Mouse (Mus musculus) myocyte (in vitro differentiated cells): ENCODE data around the gene Anxa4.

Experiments used
- E2F4 ChIP-seq: IDR thresholded peaks from one replicate; pipeline ENCODE4 v1.6.1; 2011; ENCODE audit warnings: mild to moderate bottlenecking, control low read depth, moderate library complexity; ENCODE audit not compliant: insufficient read depth
- MAX ChIP-seq: IDR thresholded peaks from one replicate; pipeline ENCODE4 v1.6.1; 2011; ENCODE audit warnings: low read depth, mild to moderate bottlenecking, control low read depth
- MYOD1 ChIP-seq, 3 experiments: IDR thresholded peaks; one replicate each; pipeline ENCODE4 v1.6.1; 2011; ENCODE audit warnings: control low read depth in 2 of 3, low read depth in 2 of 3, mild to moderate bottlenecking in 2 of 3, moderate library complexity in 1 of 3; ENCODE audit not compliant: insufficient read length in 2 of 3, control insufficient read depth in 1 of 3
- MYOG ChIP-seq, 3 experiments: IDR thresholded peaks; one replicate each; pipeline ENCODE4 v1.6.1; 2011; ENCODE audit warnings: control low read depth in 2 of 3, low read depth in 2 of 3, mild to moderate bottlenecking in 2 of 3; ENCODE audit not compliant: insufficient read length in 2 of 3, control insufficient read depth in 1 of 3, insufficient read depth in 1 of 3
- POLR2A ChIP-seq: IDR thresholded peaks from one replicate; pipeline ENCODE4 v1.6.1; 2011; ENCODE audit warnings: low read depth, mild to moderate bottlenecking, control low read depth, moderate library complexity; ENCODE audit not compliant: insufficient read length
- POLR2AphosphoS2 ChIP-seq: IDR thresholded peaks from one replicate; pipeline ENCODE4 v1.6.1; 2011; ENCODE audit warnings: low read depth, control low read depth; ENCODE audit not compliant: insufficient read length
- SRF ChIP-seq: IDR thresholded peaks from one replicate; pipeline ENCODE4 v1.6.1; 2011; ENCODE audit warnings: low read depth; ENCODE audit not compliant: control insufficient read depth, insufficient read length
- TCF12 ChIP-seq: IDR thresholded peaks from one replicate; pipeline ENCODE4 v1.6.1; 2011; ENCODE audit warnings: mild to moderate bottlenecking, control low read depth; ENCODE audit not compliant: poor library complexity, insufficient read depth, severe bottlenecking

- TF ChIP-seq POLR2A (no peak), TCF12 (no peak), POLR2AphosphoS2 (no peak), MYOD1 (IDR thresholded peaks at IDR 0.05; ENCODE audit: control insufficient read depth in 1 of 3, insufficient read length in 2 of 3, low read depth in 2 of 3) (no peak), SRF (no peak), MAX (no peak), MYOG (IDR thresholded peaks at IDR 0.05; ENCODE audit: control insufficient read depth in 1 of 3, insufficient read depth in 1 of 3, insufficient read length in 2 of 3, low read depth in 2 of 3) (no peak), E2F4 (no peak)
These were observed 5.1 kb downstream of the Anxa4 start for GRCm38 (mm10) chr6:86788242-86788641.
